Comparison of ENCODE assay signal across 8 mouse cellular contexts in the genomic region with DNA sequence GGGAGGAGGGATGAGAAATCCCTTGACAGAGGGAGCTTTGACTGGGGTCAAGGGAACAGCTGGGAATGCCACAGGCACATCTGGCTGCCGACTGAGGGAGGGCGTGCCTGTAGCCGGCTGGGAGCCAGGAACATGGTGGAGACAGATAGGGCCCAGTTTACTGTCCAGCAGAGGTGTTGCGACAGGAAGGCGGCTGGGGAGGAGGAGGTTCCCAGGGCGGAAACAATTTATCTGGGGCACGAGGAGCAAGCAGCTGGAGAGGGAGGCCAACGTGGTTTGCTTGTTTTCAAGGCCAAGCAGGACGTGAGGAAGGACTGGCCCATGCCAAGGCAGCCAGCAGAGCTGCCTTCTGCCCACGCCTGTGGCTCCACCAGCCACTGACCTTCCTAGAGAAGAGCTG.
DNase-seq lines count a peak whose midpoint lies in the region; ATAC-seq and TF ChIP-seq lines count a peak whose summit lies in the region.
"Had no signal": no experiment of that assay in that cellular context is flagged by ENCODE, and none has a peak within 500 bp of the region (broad histone marks: within the 10 kb centered on the region; RNA-seq: fewer than 3 reads in every experiment).

No protein-coding gene starts in this region.

- peaks cover 8% of the 10 kb centered on the region for H3K4me1 ChIP-seq in heart, embryonic 15.5 days (replicated peaks)
- no peaks in the 10 kb centered on the region for H3K4me1 ChIP-seq in liver, adult 2 months (ENCODE audit: control insufficient read depth, insufficient read depth, low read length)
- H3K4me1 ChIP-seq in forebrain, embryonic 10.5 days: peaks cover 9% of the 10 kb centered on the region; the same call in 1 of the 2 replicates

- H3K9me3 ChIP-seq in heart, embryonic 15.5 days (replicated peaks): no peaks in the 10 kb centered on the region
- H3K9me3 ChIP-seq in forebrain, embryonic 10.5 days: no peaks in the 10 kb centered on the region
- H3K9me3 ChIP-seq: limb, embryonic 15.5 days had no signal

- TF ChIP-seq POLR2A in liver, adult 2 months (IDR thresholded peaks at IDR 0.05; ENCODE audit: extremely low read depth, insufficient read depth, low read length): no peak

- peaks cover 30% of the 10 kb centered on the region for H3K27me3 ChIP-seq in heart, embryonic 15.5 days
- H3K27me3 ChIP-seq in liver, adult 2 months (ENCODE audit: control insufficient read depth, insufficient read depth, low read length): no peaks in the 10 kb centered on the region
- no peaks in the 10 kb centered on the region for H3K27me3 ChIP-seq in forebrain, embryonic 10.5 days (ENCODE audit: poor library complexity, severe bottlenecking)

- peak; percentile 76 for DNase-seq in adrenal gland, postnatal 25 days
- peak; percentile 30 to 44 for DNase-seq in cerebellum, postnatal 36 days
- DNase-seq in liver, adult 2 months (ENCODE audit: extremely low read depth, low read depth, low spot score): peak; percentile 28
- DNase-seq in ovary, postnatal 36 days (ENCODE audit: low spot score): peak; percentile 74
- DNase-seq in forebrain, embryonic 10.5 days (ENCODE audit: extremely low spot score, low spot score): no peak

- no peak overlapping the region for H3K4me3 ChIP-seq in heart, embryonic 15.5 days
- no peak overlapping the region for H3K4me3 ChIP-seq in liver, adult 2 months (ENCODE audit: insufficient read depth, low read depth, low read length)
- H3K4me3 ChIP-seq in forebrain, embryonic 10.5 days: no peak overlapping the region
- H3K4me3 ChIP-seq: limb, embryonic 15.5 days had no signal

- no peak for TF ChIP-seq CTCF in liver, adult 2 months (IDR thresholded peaks at IDR 0.05; ENCODE audit: low read depth, low read length)

- WGBS in heart, embryonic 15.5 days: 8% methylated on average over 10 of the region's 10 CpGs
- 24% methylated on average over 10 of the region's 10 CpGs for WGBS in liver, adult 2 months
- WGBS in forebrain, embryonic 10.5 days: 55% methylated on average over 10 of the region's 10 CpGs

- no peaks in the 10 kb centered on the region for H3K36me3 ChIP-seq in heart, embryonic 15.5 days
- H3K36me3 ChIP-seq in liver, adult 2 months (ENCODE audit: control insufficient read depth, insufficient read depth, low read length): no peaks in the 10 kb centered on the region
- H3K36me3 ChIP-seq in forebrain, embryonic 10.5 days (replicated peaks): no peaks in the 10 kb centered on the region
- H3K36me3 ChIP-seq: limb, embryonic 15.5 days had no signal

- ATAC-seq in heart, embryonic 15.5 days (replicated peaks; ENCODE audit: insufficient number of reproducible peaks, insufficient read depth, low FRiP score, low read depth): peak; percentile 57
- no peak for ATAC-seq in activated CD4-positive, CD25-positive, alpha-beta regulatory T cell, adult 4 months

- H3K79me2 ChIP-seq in liver, adult 2 months (ENCODE audit: control insufficient read depth, insufficient read depth, low read length): no peaks in the 10 kb centered on the region

- no peak overlapping the region for H3K4me2 ChIP-seq in heart, embryonic 15.5 days
- H3K4me2 ChIP-seq: limb, embryonic 15.5 days had no signal

- no peak overlapping the region for H3K9ac ChIP-seq in heart, embryonic 15.5 days
- no peak overlapping the region for H3K9ac ChIP-seq in liver, adult 2 months (ENCODE audit: low read depth, low read length)
- H3K9ac ChIP-seq: limb, embryonic 15.5 days had no signal

- H3K27ac ChIP-seq in heart, embryonic 15.5 days: no peak overlapping the region
- H3K27ac ChIP-seq in liver, adult 2 months (replicated peaks; ENCODE audit: insufficient read depth, low read depth, low read length): no peak overlapping the region
- H3K27ac ChIP-seq in forebrain, embryonic 10.5 days: no peak overlapping the region
- H3K27ac ChIP-seq: limb, embryonic 15.5 days had no signal
